Mouse (Mus musculus) retina, postnatal 7 days (tissue): ENCODE measurements at regions not wholly inside any gene's neighbourhood (a gene's known extent, or its start where the extent isn't known, plus 50 kb on each side); places are given as distances from the start of the nearest gene placed in this dataset.

Experiments
- DNase-seq: peaks from one replicate; pipeline ENCODE4 v3.0.0-alpha.2; 2012; ENCODE audit warnings: low read depth, low spot score

- no peak for DNase-seq
These were observed 240.9 kb downstream of the Rybp start for GRCm38 (mm10) chr6:100046186-100046990.

GRCm38 (mm10) chr6:100045109-100045508 is 242.2 kb downstream of the Rybp start:
- no peak for DNase-seq

- no peak for DNase-seq
These were observed 246.1 kb downstream of the Rybp start for GRCm38 (mm10) chr6:100041161-100041560.

- DNase-seq, result no peak
These were observed 246.8 kb downstream of the Rybp start for GRCm38 (mm10) chr6:100040459-100040984.

GRCm38 (mm10) chr6:100032701-100033100 is 254.6 kb downstream of the Rybp start:
- DNase-seq, result no peak

GRCm38 (mm10) chr6:100030522-100030921 is 256.8 kb downstream of the Rybp start:
- DNase-seq, result no peak

GRCm38 (mm10) chr6:100030010-100030409 is 257.3 kb downstream of the Rybp start:
- DNase-seq, result no peak

- DNase-seq, result no peak
These were observed 259.8 kb downstream of the Rybp start for GRCm38 (mm10) chr6:100027524-100027923.

- peak; percentile 37 for DNase-seq
These were observed 261.7 kb downstream of the Rybp start for GRCm38 (mm10) chr6:100025531-100025951.

- no peak for DNase-seq
These were observed 263.7 kb downstream of the Rybp start for GRCm38 (mm10) chr6:100023434-100024095.

- DNase-seq, result no peak
These were observed 268.3 kb downstream of the Rybp start for GRCm38 (mm10) chr6:100019016-100019415.

- no peak for DNase-seq
These were observed 273.3 kb downstream of the Rybp start for GRCm38 (mm10) chr6:100013949-100014348.

GRCm38 (mm10) chr6:100011520-100012062 is 275.7 kb downstream of the Rybp start:
- DNase-seq, result no peak

GRCm38 (mm10) chr6:100010954-100011481 is 276.3 kb downstream of the Rybp start:
- no peak for DNase-seq

GRCm38 (mm10) chr6:99999711-100000365 is 273.6 kb upstream of the Prok2 start:
- no peak for DNase-seq

- no peak for DNase-seq
These were observed 270.1 kb upstream of the Prok2 start for GRCm38 (mm10) chr6:99995970-99996956.

- no peak for DNase-seq
These were observed 267.8 kb upstream of the Prok2 start for GRCm38 (mm10) chr6:99994026-99994425.

- DNase-seq, result no peak
These were observed 264.9 kb upstream of the Prok2 start for GRCm38 (mm10) chr6:99991079-99991478.

- no peak for DNase-seq
These were observed 264.4 kb upstream of the Prok2 start for GRCm38 (mm10) chr6:99990604-99991003.

- DNase-seq, result no peak
These were observed 260.3 kb upstream of the Prok2 start for GRCm38 (mm10) chr6:99986449-99986848.
